Mouse (Mus musculus) gastrocnemius, adult 2 months (tissue): ENCODE data around the gene Pdia5. TPM values are rescaled to one million over a fixed set of nuclear protein-coding genes. Genes with fewer than 3 reads are reported as not detected.

Experiments
- DNase-seq: peaks from one replicate; pipeline ENCODE4 v3.0.0; 2022
- H3K27ac ChIP-seq: fragments of 200-600 bp; 2 replicates; pipeline ENCODE4 v1.8.1; 2022; ENCODE audit warnings: mild to moderate bottlenecking
- H3K4me3 ChIP-seq: fragments of 200-600 bp; 2 replicates; pipeline ENCODE4 v1.8.1; 2022; ENCODE audit warnings: mild to moderate bottlenecking, moderate library complexity
- CTCF ChIP-seq: fragments of 200-600 bp; IDR thresholded peaks from 2 replicates; pipeline ENCODE4 v1.8.1; 2022; ENCODE audit warnings: antibody characterized with exemption, mild to moderate bottlenecking, moderate library complexity
- intact Hi-C: fragments of 180-260 bp; cut with DNase I; formaldehyde crosslinking; loops from one replicate; pipeline ENCODE4 v1.15.1; 2025
- microRNA-seq: library from miRNA; unstranded; fragments of <30 nt; microRNA quantifications from one replicate; pipeline ENCODE4 v1.2.0, GENCODE M21; 2021
- total RNA-seq, 2 experiments: library from RNA; stranded (reverse); gene quantifications; 2 replicates each; pipeline ENCODE4 v1.2.3; 2021

Gene Pdia5
- total RNA-seq, 2 experiments from 2014 or later: 1.2 to 2.5 TPM

DNA sequence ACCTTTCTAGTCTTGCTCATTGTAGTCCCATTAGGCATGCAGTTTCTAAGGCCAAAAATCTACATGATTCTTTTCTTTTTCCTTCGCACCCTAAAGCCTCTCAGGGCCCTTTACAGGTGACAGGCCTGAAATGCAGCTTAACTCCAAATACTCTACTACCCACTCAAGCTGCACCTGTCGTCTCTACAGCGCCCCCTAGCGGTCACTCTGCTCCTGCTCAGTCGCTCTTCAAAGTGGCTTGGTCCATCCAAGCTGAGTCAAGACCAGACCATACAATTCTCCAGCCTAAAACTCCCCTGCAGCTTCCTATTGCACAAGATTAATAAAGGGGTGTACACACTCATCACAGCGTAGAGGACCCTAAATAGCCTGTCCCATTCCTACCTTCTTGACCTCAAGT is 130.1 kb downstream of the Pdia5 start:
- peak; percentile 54 for DNase-seq
- TF ChIP-seq CTCF: peak; percentile 68
- no peak overlapping the region for H3K4me3 ChIP-seq
- intact Hi-C loops: loop anchor here (10.0 kb wide), 1 partner anchor 134 kb away; the partner anchor contains the start of gene Pdia5
- no peak overlapping the region for H3K27ac ChIP-seq

GRCm38 (mm10) chr16:35357449-35357848 is 133.2 kb downstream of the Pdia5 start:
- intact Hi-C loops: no loop called here
- TF ChIP-seq CTCF: no peak
- no peak for DNase-seq
- Histone ChIP-seq H3K4me3 (no peak overlapping the region), H3K27ac (no peak overlapping the region)

Small RNA genes within 50 kb of the gene (microRNA-seq; reads per million reads assigned to microRNA genes)
- not detected for gene Gm25548

Other genes starting within 250 kb of the Pdia5 start
- gene Sec22a, start 127.0 kb downstream of the Pdia5 start, total RNA-seq: 1 to 10 TPM; 5.2 to 7.6 TPM
- under 1 TPM; 0.22 to 0.26 TPM for gene Sema5b, start 50.3 kb upstream of the Pdia5 start, total RNA-seq